Mouse (Mus musculus) embryonic fibroblast, embryonic 13.5 days (primary cell): ENCODE results near the gene Peg10.

Experiments
- CTCF ChIP-seq: IDR thresholded peaks from 2 replicates; pipeline ENCODE4 v1.5.1; 2011; ENCODE audit warnings: mild to moderate bottlenecking, control low read depth, low read length, moderate library complexity, borderline replicate concordance; ENCODE audit not compliant: insufficient read depth
- POLR2A ChIP-seq: IDR thresholded peaks from 2 replicates; pipeline ENCODE4 v1.6.1; 2011; ENCODE audit warnings: low read depth, mild to moderate bottlenecking, control low read depth, low read length, moderate library complexity

DNA sequence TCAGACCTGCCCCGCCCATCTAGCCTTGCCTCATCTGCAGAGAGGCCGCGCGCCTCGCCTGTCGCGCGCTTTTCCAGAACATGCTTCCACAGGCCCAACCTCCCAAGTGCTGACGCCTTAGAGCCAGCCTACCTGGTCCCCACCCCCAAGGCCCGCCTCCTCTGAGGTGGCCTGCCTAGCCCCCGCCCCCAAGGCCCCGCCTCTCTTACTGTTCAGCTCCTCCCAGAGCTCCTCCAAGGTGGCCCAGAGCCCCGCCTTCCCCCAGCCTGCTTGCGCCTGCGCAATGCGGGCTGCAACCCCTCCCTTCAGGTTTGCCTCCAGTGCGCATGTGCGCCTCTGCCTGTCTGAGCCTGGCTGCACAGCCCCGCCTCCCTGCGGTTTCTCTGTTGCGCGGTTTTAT, 2.0 kb downstream of the Peg10 start:
- TF ChIP-seq POLR2A (no peak), CTCF (no peak)
